Mouse (Mus musculus) hindlimb bud, embryonic 11.5 days (tissue): ENCODE measurements at regions not wholly inside any gene's neighbourhood (a gene's known extent, or its start where the extent isn't known, plus 50 kb on each side); places are given as distances from the start of the nearest gene placed in this dataset.

ENCODE experiments used
- DNase-seq: peaks from one replicate; pipeline ENCODE4 v3.0.0-alpha.2; 2012; ENCODE audit warnings: low read depth, low spot score; ENCODE audit errors: extremely low spot score

DNA sequence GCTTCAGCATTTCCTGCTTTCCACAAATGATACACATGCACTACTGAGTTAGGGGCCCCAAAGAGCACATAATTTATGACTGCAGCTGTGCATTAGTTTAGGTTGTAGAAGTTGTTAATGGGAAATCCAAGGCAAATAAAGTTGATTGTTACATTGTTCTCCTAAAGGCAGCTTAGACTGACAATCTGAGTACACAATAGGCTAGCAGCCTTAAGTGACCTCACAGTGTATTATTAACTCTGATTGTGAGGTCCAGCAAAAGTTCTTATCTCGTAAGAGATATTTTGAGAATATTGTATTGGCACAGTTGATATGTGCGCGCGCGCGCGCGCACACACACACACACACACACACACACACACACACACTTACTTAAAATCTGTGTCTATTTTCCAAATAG, 70.5 kb upstream of the Yae1d1 start:
- no peak for DNase-seq

- no peak for DNase-seq
Observed at GRCm38 (mm10) chr13:18060265-18060664, 67.1 kb upstream of the Yae1d1 start.

- peak; percentile 60 for DNase-seq
Observed at GRCm38 (mm10) chr13:18057231-18057912, 64.2 kb upstream of the Yae1d1 start.

DNA sequence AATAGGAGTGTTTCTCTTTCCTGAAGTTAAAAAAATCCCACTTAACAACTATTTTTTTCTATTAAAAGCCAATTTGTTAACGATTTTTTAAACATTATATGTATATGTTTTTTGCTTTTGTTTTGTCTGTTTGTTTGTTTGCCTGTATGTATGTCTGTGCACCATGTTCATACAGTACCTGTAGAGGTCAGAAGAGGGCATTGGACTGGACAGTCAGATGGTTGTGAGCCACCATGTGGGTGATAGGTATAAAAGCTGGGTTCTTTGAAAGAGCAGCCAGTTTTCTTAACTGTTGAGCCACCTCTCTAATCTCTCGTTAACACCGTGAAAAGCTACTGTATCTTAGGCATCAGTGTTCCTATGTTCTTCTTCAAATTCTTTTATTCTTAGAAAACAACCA, 63.7 kb upstream of the Yae1d1 start:
- no peak for DNase-seq

DNA sequence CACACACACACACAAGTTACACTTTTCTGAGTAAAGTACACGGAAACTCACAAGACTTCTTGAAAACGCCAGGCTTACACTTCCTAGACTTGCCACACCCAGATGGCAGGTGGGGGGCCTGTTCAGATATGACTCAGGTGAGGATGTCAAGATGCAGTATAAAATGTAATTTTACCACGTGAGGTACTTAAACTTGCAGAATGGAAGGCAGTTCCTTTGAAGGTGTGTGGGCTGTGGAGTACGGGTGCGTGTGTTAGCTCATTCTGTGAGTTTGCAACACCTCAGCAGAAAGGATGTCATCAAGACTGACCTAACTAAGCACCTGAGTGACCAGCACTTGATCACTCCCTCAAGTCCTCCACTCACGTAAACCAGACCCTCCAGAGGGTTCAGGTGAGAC, 50.0 kb upstream of the Yae1d1 start:
- no peak for DNase-seq
